In the genomic region with DNA sequence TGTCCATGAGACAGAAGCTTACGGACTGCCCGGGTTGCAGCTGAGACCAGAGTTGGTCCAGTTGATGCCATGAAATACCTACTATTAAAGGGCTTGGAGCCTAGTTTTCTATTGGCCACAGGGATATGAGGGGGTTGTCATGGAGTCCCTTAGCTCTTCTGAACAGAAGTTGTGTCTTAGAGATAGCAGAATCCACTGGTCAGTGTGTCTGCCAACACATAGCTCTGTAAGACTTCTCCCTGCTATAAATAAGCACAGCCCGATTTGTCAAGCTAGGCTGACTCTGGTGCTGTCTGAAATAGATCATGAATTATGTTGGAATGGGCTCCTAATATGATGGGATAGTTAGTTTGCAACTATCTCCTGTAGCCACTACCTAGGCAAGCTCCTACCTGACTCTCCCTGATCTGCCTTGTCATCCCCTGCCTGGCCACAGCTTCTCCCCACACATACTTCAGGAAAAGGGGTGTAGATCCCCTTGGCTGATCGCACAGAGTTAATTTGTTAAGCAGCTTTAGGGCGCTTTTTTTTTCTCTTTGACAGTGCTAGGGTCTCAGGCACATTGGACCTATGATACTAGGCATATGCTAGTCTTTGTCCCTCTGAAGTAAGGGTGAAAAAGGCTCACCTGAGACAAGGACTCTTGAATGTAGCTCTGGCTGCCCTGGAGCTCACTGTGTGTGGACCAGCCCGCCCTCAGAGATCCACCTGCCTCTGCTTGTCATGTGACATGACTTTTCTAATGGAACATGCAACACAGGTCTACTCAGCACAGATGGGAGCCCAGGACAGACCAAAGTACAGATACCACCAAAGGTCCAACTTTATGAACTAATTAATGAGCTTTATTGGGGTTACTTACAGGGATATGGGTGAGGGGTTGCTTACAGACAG, we compare ENCODE assay signal across 8 mouse cellular contexts. TPM values are rescaled to one million over a fixed set of nuclear protein-coding genes. Genes with fewer than 3 reads are reported as not detected.
DNase-seq lines count a peak whose midpoint lies in the region; ATAC-seq and TF ChIP-seq lines count a peak whose summit lies in the region.

No protein-coding gene starts in this region.

- DNase-seq in hindbrain, postnatal 0 days (ENCODE audit: low spot score), result no peak
- no peak for DNase-seq in midbrain, embryonic 10.5 days (ENCODE audit: low spot score)
- DNase-seq in adrenal gland, adult 2 months, result no peak
- DNase-seq in layer of hippocampus, adult 11-12 months (ENCODE audit: low spot score), result no peak
- DNase-seq in frontal cortex, adult 2 months (ENCODE audit: extremely low spot score in 1 of 2, low spot score in 1 of 2), result no peak
- DNase-seq in adipocyte (ENCODE audit: low spot score), result no peak

- no peaks in the 10 kb centered on the region for H3K9me3 ChIP-seq in hindbrain, postnatal 0 days (ENCODE audit: low read length)
- H3K9me3 ChIP-seq in midbrain, embryonic 10.5 days (replicated peaks), result no peaks in the 10 kb centered on the region

- TF ChIP-seq POLR2A in bone marrow macrophage, adult 2 months (IDR thresholded peaks at IDR 0.05; ENCODE audit: borderline replicate concordance, low read depth, low read length), result no peak

- H3K27me3 ChIP-seq in hindbrain, postnatal 0 days (ENCODE audit: insufficient read depth, low read length), result no peaks in the 10 kb centered on the region
- no peaks in the 10 kb centered on the region for H3K27me3 ChIP-seq in midbrain, embryonic 10.5 days (ENCODE audit: low read depth, poor library complexity, severe bottlenecking)

- H3K4me1 ChIP-seq in bone marrow macrophage, adult 2 months (ENCODE audit: control insufficient read depth, insufficient read depth, low read length), result peaks cover 12% of the 10 kb centered on the region
- H3K4me1 ChIP-seq in hindbrain, postnatal 0 days (ENCODE audit: insufficient read depth, low read length), result peaks cover 22% of the 10 kb centered on the region
- H3K4me1 ChIP-seq in midbrain, embryonic 10.5 days, result peaks cover 27% of the 10 kb centered on the region

- no peak for TF ChIP-seq CTCF in bone marrow macrophage, adult 2 months (IDR thresholded peaks at IDR 0.05; ENCODE audit: low read depth, low read length)
- TF ChIP-seq CTCF in hindbrain, postnatal 0 days (IDR thresholded peaks at IDR 0.05; ENCODE audit: low read depth), result no peak

- peaks cover 18% of the 10 kb centered on the region for H3K36me3 ChIP-seq in hindbrain, postnatal 0 days (ENCODE audit: insufficient read depth, low read length)
- peaks cover 61% of the 10 kb centered on the region for H3K36me3 ChIP-seq in midbrain, embryonic 10.5 days

- no peak overlapping the region for H3K9ac ChIP-seq in hindbrain, postnatal 0 days (replicated peaks; ENCODE audit: low read length)

- ATAC-seq in erythroblast, adult 5-6 weeks (replicated peaks; ENCODE audit: low FRiP score, poor library complexity, severe bottlenecking), result peak; percentile 57
- no peak for ATAC-seq in hindbrain, postnatal 0 days

- peak overlapping the region; percentile 70 for H3K4me2 ChIP-seq in hindbrain, postnatal 0 days (ENCODE audit: low read depth, low read length)

- WGBS in hindbrain, postnatal 0 days, result 74% methylated on average over 6 of the region's 6 CpGs
- 83% methylated on average over 6 of the region's 6 CpGs for WGBS in midbrain, embryonic 10.5 days

- peak overlapping the region; percentile 98 for H3K4me3 ChIP-seq in bone marrow macrophage, adult 2 months (ENCODE audit: insufficient read depth, low read length)
- peak overlapping the region; percentile 54; the same call in 1 of the 2 replicates for H3K4me3 ChIP-seq in hindbrain, postnatal 0 days (ENCODE audit: low read length)
- peak overlapping the region; percentile 71 for H3K4me3 ChIP-seq in midbrain, embryonic 10.5 days

- no peak overlapping the region for H3K27ac ChIP-seq in bone marrow macrophage, adult 2 months (ENCODE audit: insufficient read depth, low read depth, low read length)
- no peak overlapping the region for H3K27ac ChIP-seq in hindbrain, postnatal 0 days
- H3K27ac ChIP-seq in midbrain, embryonic 10.5 days (replicated peaks), result peak overlapping the region; percentile 42

RNA-seq across cellular contexts. Expression of a gene that starts 22.8 kb away (rescaled TPM):
- polyA plus RNA-seq in bone marrow macrophage, adult 2 months (2012; ENCODE audit: insufficient read depth, insufficient read length, missing spikeins), result 16.7 and 18.3 TPM in 2 replicates
- 139 and 182 TPM in 2 replicates for total RNA-seq in erythroblast, adult 5-6 weeks (2015; ENCODE audit: low replicate concordance)
- 218 and 250 TPM in 2 replicates for total RNA-seq in erythroblast, adult 5-6 weeks (2017; ENCODE audit: low replicate concordance)
- total RNA-seq in hindbrain, postnatal 0 days (2014; rRNA removed), result 100 and 137 TPM in 2 replicates
- 19.9 and 22.7 TPM in 2 replicates for polyA plus RNA-seq in hindbrain, postnatal 0 days (2015; fragmentation: Nextera tagmentation; extraction: Ambion mirVana)
- 41.4 and 48.3 TPM in 2 replicates for polyA plus RNA-seq in midbrain, embryonic 10.5 days (2016; fragmentation: Nextera tagmentation; extraction: Ambion mirVana)
- 100 to 1,000 TPM in 1 of 2 experiments, 10 to 100 TPM in 1; 98.9 to 110 TPM for total RNA-seq in adrenal gland, adult 2 months (2021)
- 270 and 277 TPM in 2 replicates for polyA plus RNA-seq in adrenal gland, adult 2 months (2012; rRNA removed)
- 39.4 and 40.2 TPM in 2 replicates for polyA plus RNA-seq in frontal cortex, adult 2 months (2012; rRNA removed)

RNA-seq across cellular contexts. Expression of a gene that starts 38.5 kb away (rescaled TPM):
- not detected in 2 replicates for polyA plus RNA-seq in bone marrow macrophage, adult 2 months (2012; ENCODE audit: insufficient read depth, insufficient read length, missing spikeins)
- not detected in 2 replicates for total RNA-seq in erythroblast, adult 5-6 weeks (2015; ENCODE audit: low replicate concordance)
- not detected in 2 replicates for total RNA-seq in erythroblast, adult 5-6 weeks (2017; ENCODE audit: low replicate concordance)
- 0.25 and 0.47 TPM in 2 replicates for total RNA-seq in hindbrain, postnatal 0 days (2014; rRNA removed)
- polyA plus RNA-seq in hindbrain, postnatal 0 days (2015; fragmentation: Nextera tagmentation; extraction: Ambion mirVana), result 0.20 TPM in 2 replicates
- not detected in 2 replicates for polyA plus RNA-seq in midbrain, embryonic 10.5 days (2016; fragmentation: Nextera tagmentation; extraction: Ambion mirVana)
- not detected for total RNA-seq in adrenal gland, adult 2 months (2021)
- polyA plus RNA-seq in adrenal gland, adult 2 months (2012; rRNA removed), result not detected in 2 replicates
- 0.06 TPM in 1 of 2 replicates, not detected in the other for polyA plus RNA-seq in frontal cortex, adult 2 months (2012; rRNA removed)

RNA-seq across cellular contexts. Expression of a gene that starts 51.6 kb away (rescaled TPM):
- not detected in 2 replicates for polyA plus RNA-seq in bone marrow macrophage, adult 2 months (2012; ENCODE audit: insufficient read depth, insufficient read length, missing spikeins)
- total RNA-seq in erythroblast, adult 5-6 weeks (2015; ENCODE audit: low replicate concordance), result 0.21 TPM in 1 of 2 replicates, not detected in the other
- total RNA-seq in erythroblast, adult 5-6 weeks (2017; ENCODE audit: low replicate concordance), result not detected in 2 replicates
- 5.1 and 6.5 TPM in 2 replicates for total RNA-seq in hindbrain, postnatal 0 days (2014; rRNA removed)
- polyA plus RNA-seq in hindbrain, postnatal 0 days (2015; fragmentation: Nextera tagmentation; extraction: Ambion mirVana), result 3.5 TPM in 2 replicates
- polyA plus RNA-seq in midbrain, embryonic 10.5 days (2016; fragmentation: Nextera tagmentation; extraction: Ambion mirVana), result 8.0 and 9.8 TPM in 2 replicates
- total RNA-seq in adrenal gland, adult 2 months (2021), result 10 to 100 TPM in 1 of 2 experiments, 1 to 10 TPM in 1; 4.3 to 11.5 TPM
- 4.5 and 5.9 TPM in 2 replicates for polyA plus RNA-seq in adrenal gland, adult 2 months (2012; rRNA removed)
- polyA plus RNA-seq in frontal cortex, adult 2 months (2012; rRNA removed), result 5.9 and 7.1 TPM in 2 replicates

RNA-seq across cellular contexts. Expression of a gene that starts 58.1 kb away (rescaled TPM):
- not detected in 2 replicates for polyA plus RNA-seq in bone marrow macrophage, adult 2 months (2012; ENCODE audit: insufficient read depth, insufficient read length, missing spikeins)
- total RNA-seq in erythroblast, adult 5-6 weeks (2015; ENCODE audit: low replicate concordance), result not detected in 2 replicates
- not detected in 2 replicates for total RNA-seq in erythroblast, adult 5-6 weeks (2017; ENCODE audit: low replicate concordance)
- total RNA-seq in hindbrain, postnatal 0 days (2014; rRNA removed), result 0.10 and 0.18 TPM in 2 replicates
- polyA plus RNA-seq in hindbrain, postnatal 0 days (2015; fragmentation: Nextera tagmentation; extraction: Ambion mirVana), result 0.32 and 0.44 TPM in 2 replicates
- polyA plus RNA-seq in midbrain, embryonic 10.5 days (2016; fragmentation: Nextera tagmentation; extraction: Ambion mirVana), result 0.07 and 0.11 TPM in 2 replicates
- under 1 TPM in 1 of 2 experiments, not detected in 1; 0.21 TPM for total RNA-seq in adrenal gland, adult 2 months (2021)
- polyA plus RNA-seq in adrenal gland, adult 2 months (2012; rRNA removed), result 0.17 and 0.18 TPM in 2 replicates
- polyA plus RNA-seq in frontal cortex, adult 2 months (2012; rRNA removed), result 0.14 and 0.17 TPM in 2 replicates
